Mouse (Mus musculus) E14TG2a.4 (cell line): ENCODE measurements around the gene Cnot10.

Experiments
- CTCF ChIP-seq: conservative IDR thresholded peaks from 2 replicates; pipeline ENCODE4 v1.5.1; 2014; ENCODE audit warnings: low read length
- NANOG ChIP-seq: IDR thresholded peaks from 2 replicates; pipeline ENCODE4 v1.6.1; 2014; ENCODE audit warnings: borderline replicate concordance, low read length, mixed read lengths

DNA sequence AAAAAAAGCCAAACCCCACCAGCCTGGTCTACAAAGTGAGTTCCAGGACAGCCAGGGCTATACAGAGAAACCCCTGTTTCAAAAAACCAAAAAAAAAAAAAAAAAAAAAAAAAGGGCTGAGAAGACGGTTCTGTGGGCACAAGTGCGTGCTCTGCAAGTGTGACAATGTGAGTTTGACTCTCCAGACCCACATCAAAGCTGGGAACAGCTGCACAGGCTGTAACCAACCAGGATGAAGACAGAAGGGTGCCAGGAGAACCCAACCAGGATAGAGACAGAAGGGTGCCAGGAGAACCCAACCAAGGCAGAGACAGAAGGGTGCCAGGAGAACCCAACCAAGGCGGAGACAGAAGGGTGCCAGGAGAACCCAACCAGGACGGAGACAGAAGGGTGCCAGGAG, 3.8 kb downstream of the Cnot10 start:
- TF ChIP-seq CTCF (no peak), NANOG (no peak)
